Mouse (Mus musculus) ES-CJ7 (cell line): ENCODE results near the gene Pole2.

Source experiments
- DNase-seq: peaks from one replicate; pipeline ENCODE4 v3.0.0; 2011; ENCODE audit warnings: low read depth, low spot score

The Pole2 gene

DNA sequence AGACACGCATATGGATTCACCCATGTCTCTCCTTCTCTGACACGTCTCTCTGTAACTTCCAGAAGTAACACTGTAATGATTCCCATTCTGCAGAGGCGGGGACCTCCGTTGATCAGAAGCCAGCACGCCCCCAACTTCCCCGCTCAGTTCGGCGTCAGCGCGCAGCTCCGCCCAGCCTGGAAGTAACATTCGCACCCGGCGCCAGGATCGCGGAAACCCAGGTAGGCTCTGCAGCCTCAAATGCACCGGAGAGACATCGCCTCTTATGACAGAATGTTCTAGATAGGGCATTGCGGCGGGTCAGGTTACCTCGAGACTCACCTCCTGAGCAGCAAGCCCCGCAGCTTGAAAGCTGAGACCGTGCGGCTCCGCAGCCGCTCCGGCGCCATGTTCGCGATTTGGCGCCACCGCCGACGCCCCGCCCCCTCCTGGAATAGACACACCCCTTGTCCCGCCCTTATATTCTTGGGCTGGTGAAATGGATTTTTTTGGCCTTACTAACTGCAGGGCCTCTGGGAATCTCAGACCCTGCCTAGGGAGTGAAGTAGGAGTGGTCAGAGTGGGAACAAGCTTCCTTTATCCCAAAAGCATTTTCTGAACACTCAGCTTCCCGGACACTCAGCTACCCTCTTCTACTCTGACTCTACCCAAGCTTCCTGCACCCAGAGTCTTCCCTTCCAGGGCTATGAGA, at the start of gene Pole2:
Gene Pole2, minus strand, starts transcription at position 420 of the 691 bp plus-strand sequence.
- DNase-seq: peak; percentile 86

- DNase-seq: no peak
These were observed 41.0 kb upstream of the Pole2 start for GRCm38 (mm10) chr12:69268956-69269355.

DNA sequence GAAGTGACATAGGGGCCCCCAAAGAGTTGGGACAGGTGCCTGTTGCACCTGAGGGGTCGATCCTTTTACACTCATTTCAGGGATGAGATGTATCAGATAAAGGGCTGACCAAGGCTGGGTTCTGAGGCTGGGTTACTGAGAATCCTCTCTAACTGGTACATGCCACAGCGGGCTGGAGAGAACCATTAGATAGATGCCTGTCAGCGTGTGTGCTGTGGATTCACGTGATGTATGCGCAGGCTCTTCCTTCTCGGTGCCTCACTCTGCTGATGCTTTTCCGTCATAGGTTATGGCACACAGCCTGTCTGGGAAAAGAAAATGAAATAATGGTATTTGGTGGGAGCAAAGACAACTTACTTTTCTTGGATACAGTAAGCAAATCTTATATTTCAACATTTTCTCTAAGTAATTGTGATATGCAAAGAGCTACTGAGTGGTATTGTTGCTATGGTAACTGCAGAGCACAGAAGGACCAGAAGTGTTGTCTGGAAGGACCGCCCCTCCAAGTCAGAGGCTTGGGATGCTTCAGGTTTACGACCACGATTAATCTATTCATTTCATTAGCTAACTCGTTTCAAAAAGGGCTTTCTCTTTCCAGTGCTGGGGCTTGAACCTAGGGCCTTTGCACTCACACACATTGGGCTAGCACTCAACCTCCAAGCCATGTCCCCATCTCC, 40.1 kb upstream of the Pole2 start:
- no peak for DNase-seq

- DNase-seq: no peak
These were observed 37.0 kb upstream of the Pole2 start for GRCm38 (mm10) chr12:69265031-69265430.

DNA sequence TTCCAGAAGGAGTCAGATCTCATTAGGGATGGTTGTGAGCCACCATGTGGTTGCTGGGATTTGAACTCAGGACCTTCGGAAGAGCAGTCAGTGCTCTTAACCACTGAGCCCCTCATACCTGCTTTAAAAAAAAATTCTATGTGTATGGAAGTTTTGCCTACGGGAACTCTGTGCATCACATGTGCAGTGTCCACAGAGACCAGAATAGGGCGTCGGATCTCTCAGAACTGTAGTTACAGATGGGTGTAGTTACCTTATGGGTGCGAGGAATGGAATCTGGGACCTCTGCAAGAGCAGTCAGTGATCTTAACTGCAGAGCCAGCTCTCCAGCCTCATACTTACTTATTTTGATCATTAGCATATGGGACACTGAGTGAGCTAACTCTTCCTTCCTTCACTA, 34.3 kb upstream of the Pole2 start:
- no peak for DNase-seq

GRCm38 (mm10) chr12:69257836-69258235, 29.8 kb upstream of the Pole2 start:
- DNase-seq: no peak

GRCm38 (mm10) chr12:69253806-69254205, 25.8 kb upstream of the Pole2 start:
- no peak for DNase-seq

DNA sequence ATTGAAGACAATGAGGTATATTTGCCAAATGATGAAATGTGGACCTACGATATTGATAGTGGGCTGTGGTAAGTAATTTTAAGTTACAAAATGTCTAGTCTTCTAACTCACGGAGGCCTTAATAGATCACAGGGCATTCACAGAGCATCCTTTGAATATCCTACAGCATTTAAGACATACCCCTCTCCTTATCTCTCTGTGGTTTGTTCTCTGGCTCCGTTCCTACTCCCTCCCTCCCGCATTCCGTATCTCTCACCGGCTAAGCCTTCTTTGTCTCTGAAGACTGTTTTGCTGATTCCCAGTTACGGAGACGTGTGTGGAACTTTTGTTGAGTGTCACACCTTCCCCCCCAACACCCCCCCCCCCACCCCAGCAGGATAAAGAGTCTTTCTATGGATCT, 22.8 kb upstream of the Pole2 start:
- no peak for DNase-seq

DNA sequence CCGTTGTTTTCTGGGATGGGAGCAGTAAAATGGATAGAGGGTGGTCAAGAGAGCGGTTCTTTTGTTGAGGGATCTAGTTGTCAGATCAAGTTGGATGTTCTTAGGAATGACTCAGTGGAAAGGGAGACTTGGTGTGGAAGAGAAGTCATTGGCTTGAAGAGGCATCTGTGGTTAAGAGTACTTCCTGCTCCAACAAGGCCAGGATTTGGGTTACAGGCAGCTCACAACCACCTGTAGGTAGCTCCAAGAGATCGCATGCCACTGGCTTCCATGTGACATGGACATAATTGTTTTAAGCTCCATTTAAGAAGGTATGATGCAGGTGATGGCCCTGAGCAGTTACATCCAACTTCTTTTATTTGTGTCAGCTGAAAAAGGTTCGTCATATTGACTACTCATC, 21.8 kb upstream of the Pole2 start:
- DNase-seq: no peak

GRCm38 (mm10) chr12:69241771-69242431, 13.9 kb upstream of the Pole2 start:
- no peak for DNase-seq

DNA sequence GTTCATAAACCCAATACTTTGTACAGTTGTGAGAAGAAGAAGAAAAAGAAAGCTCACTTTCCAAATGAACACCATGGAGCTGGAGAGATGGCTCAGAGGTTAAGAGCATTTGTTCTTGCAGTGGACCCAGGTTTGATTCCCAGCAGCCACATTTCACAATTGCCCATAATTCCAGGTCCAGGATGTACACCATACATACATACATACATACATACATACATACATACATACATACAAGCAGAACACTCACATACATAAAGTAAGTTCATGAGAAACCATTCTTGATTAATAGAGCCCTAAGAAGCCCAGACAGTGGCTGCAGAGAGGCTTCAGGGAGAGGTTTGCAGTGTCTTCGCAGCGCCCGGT, 13.4 kb upstream of the Pole2 start:
- no peak for DNase-seq

DNA sequence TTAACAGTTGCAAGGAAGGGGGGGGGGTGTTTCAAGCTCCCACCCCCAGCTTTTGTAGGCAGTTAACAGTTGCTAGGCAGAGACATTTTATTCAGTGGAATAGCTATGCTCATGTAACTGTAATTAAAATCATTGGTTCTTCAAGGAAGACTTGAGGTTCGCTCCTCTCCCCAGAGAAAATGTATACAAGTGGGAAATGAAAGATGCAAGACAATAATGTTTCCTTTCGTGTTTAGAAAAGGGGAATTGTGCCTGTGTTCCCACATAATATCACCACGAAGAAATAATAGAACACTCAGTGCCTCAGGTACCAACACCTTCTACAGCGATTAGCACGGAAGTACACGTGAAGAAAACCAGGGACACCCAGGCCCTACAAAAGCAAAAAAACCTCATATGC, 12.9 kb upstream of the Pole2 start, which contains the start of gene Klhdc1:
Gene Klhdc1, plus strand, starts transcription at position 301 of the 400 bp plus-strand sequence.
- DNase-seq: no peak

- peak; percentile 33 for DNase-seq
These were observed 10.3 kb upstream of the Pole2 start for GRCm38 (mm10) chr12:69238284-69238683.

- no peak for DNase-seq
These were observed 7.8 kb upstream of the Pole2 start for GRCm38 (mm10) chr12:69235782-69236181.

GRCm38 (mm10) chr12:69229251-69229650, 1.3 kb upstream of the Pole2 start:
- DNase-seq: peak; percentile 91

- DNase-seq: no peak
These were observed 7.2 kb downstream of the Pole2 start for GRCm38 (mm10) chr12:69220613-69221277.

DNA sequence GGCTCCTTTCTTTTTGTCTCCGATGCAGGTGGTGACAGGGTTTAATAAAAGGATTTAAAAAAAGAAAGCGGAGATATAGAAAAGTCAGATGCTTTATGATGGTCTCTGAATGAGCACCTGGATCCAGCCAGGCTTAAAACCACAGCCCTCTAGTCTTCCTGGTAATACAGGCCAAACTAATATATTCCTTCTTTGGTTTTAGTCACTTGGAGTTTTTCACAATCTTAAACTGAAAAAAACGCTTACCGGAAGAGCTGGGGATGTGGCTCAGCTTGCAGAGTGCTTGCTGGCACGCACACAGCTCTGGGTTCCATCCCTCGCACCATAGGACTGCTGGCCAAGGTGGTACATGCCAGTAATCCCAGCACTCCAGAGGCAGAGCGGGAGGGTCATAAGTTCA, 11.4 kb downstream of the Pole2 start:
- no peak for DNase-seq

DNA sequence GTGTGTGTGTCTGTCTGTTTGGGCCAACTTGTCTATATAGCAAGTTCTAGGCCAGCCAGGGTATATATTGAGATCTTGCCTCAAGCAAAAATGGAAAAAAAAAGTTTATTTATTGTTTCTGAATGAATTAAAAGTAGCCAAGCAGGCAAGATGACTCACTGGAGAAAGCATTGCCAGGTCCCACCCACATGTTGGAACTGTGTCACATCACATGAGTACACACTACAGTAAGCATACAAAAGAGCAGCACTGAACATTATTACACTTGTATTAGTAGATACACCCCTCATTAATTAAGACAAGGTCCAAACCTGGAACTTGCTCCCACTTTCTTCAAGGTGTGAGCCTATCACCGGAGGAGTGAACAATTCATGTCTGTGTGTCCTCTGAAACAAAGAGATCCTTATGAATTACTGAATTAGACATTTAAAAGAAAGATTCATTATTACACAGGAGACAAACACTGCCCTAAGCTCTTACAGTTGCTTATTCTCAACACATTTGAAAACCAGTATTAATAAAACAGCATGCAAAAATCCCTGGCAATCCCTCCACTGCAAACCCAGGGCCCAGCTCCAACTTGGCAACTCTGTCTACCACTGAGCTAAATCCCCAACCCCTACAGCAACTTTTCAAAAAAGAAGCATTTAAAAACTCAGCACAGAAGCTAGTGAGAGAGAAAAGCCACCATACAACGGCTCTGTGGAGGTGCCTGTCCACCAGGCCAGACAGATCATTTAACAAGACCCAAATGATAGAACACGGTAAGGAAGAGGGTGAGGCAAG, 12.8 kb downstream of the Pole2 start:
- no peak for DNase-seq

- no peak for DNase-seq
These were observed 13.6 kb downstream of the Pole2 start for GRCm38 (mm10) chr12:69214393-69214792.

- no peak for DNase-seq
These were observed 14.7 kb downstream of the Pole2 start for GRCm38 (mm10) chr12:69213186-69213777.

- peak; percentile 58 for DNase-seq
These were observed 16.9 kb downstream of the Pole2 start for GRCm38 (mm10) chr12:69211057-69211456.
